Mouse (Mus musculus) G1E (cell line): ENCODE results near the gene Snx18.

Experiments used
- CTCF ChIP-seq: IDR thresholded peaks from 2 replicates; pipeline ENCODE4 v1.5.1; 2012; ENCODE audit warnings: low read depth, low read length, inconsistent platforms, mixed read lengths
- GATA1 ChIP-seq: IDR thresholded peaks from 2 replicates; pipeline ENCODE4 v1.6.1; 2012; ENCODE audit warnings: borderline replicate concordance, low read length, inconsistent platforms, mixed read lengths
- TAL1 ChIP-seq: conservative IDR thresholded peaks from 2 replicates; pipeline ENCODE4 v1.6.1; 2012; ENCODE audit warnings: low read depth, low read length, inconsistent platforms, mixed read lengths

- TF ChIP-seq CTCF (no peak), TAL1 (no peak), GATA1 (no peak)
Measured at GRCm38 (mm10) chr13:113581436-113581835, 36.9 kb downstream of the Snx18 start.
